Mouse (Mus musculus): ENCODE measurements at regions not wholly inside any gene's neighbourhood (a gene's known extent, or its start where the extent isn't known, plus 50 kb on each side); places are given as distances from the start of the nearest gene placed in this dataset.
A peak's percentile ranks its signal among the peaks of the same experiment; 100 is the strongest.

DNA sequence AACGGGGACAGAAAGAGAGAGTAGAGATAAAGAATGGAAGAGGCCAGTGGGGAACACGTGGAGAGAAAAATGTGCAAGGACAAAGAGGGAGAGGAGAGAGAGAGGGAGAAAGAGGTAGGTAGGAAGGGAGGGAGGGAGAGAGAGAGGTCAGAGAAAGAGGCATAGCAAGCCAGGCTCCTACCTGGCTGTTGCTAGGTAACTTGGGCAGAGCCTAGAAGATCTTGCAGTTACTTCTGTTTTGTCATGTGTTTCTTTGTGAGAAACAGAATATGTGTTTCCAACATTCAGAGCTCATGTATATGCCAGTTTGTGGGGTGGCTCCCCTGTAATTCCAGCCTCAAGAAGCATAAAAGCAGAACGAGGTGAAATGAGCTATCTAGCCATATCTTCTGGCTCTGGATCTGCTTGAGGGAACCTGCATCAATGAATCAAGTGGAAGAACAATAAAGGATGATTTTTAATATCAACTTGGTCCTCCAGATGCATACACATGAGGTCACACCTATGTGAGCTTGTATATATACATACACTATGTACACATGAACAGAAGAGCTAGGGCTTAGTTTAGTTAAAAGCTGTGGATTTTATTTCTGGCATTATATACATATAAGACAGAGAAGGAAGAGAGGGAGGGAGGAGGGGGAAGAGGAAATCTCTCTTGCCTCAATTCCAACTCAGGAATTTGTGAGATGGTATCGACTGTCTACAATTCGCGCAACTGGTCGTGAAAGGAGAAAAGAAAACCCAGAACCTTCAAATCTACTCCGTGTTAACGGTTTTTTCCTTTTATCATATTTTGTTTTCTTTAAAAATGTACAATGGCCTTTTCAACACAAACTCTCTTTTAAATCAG lies 214.9 kb upstream of the Ube3a start:
- Histone ChIP-seq H3K4me3 (ENCODE audit: low read depth, low read length) (no peak overlapping the region), H3K4me2 (ENCODE audit: low read depth, low read length, poor library complexity, severe bottlenecking) (no peak overlapping the region), H3K27me3 (ENCODE audit: insufficient read depth, low read length) (no peaks in the 10 kb centered on the region), H3K36me3 (ENCODE audit: insufficient read depth, low read length) (no peaks in the 10 kb centered on the region), H3K4me1 (ENCODE audit: insufficient read depth, low read length) (peaks cover 4% of the 10 kb centered on the region; the same call in 1 of the 2 replicates), H3K27ac (ENCODE audit: low read depth, low read length) (no peak overlapping the region), H3K9me3 (ENCODE audit: low read length) (no peaks in the 10 kb centered on the region), H3K9ac (replicated peaks; ENCODE audit: low read length, poor library complexity, severe bottlenecking) (no peak overlapping the region)
- no peak for TF ChIP-seq CTCF (IDR thresholded peaks at IDR 0.05)
- WGBS = 65% methylated on average over 9 of the region's 9 CpGs
- DNase-seq (ENCODE audit: low spot score) = no peak
- peak; percentile 66; the same call in 1 of the 2 replicates for ATAC-seq (ENCODE audit: low FRiP score)

DNA sequence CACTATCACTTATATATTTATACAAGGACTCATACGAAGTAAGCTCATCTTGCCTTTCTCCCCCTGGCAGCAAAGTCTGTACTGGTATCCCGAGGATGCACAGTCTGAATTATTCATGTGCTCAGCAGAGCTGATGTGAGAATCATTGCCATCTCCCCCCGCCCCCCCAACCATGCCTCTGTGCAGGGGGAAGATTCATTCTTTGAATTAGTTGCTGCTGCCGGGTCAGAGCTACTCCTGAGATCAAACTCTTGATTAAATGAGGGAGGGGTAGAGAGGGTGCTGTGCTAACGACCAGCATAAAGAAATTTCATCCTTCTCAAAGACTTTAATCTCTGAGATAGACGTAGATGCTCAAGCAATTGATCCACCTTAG lies 214.3 kb upstream of the Ube3a start:
- WGBS = 21% methylated on average over 6 of the region's 6 CpGs
- Histone ChIP-seq H3K9ac (replicated peaks; ENCODE audit: low read length, poor library complexity, severe bottlenecking) (no peak overlapping the region), H3K36me3 (ENCODE audit: insufficient read depth, low read length) (no peaks in the 10 kb centered on the region), H3K27ac (ENCODE audit: low read depth, low read length) (no peak overlapping the region), H3K4me3 (ENCODE audit: low read depth, low read length) (no peak overlapping the region), H3K9me3 (ENCODE audit: low read length) (no peaks in the 10 kb centered on the region), H3K4me2 (ENCODE audit: low read depth, low read length, poor library complexity, severe bottlenecking) (no peak overlapping the region), H3K27me3 (ENCODE audit: insufficient read depth, low read length) (no peaks in the 10 kb centered on the region), H3K4me1 (ENCODE audit: insufficient read depth, low read length) (peaks cover 4% of the 10 kb centered on the region; the same call in 1 of the 2 replicates)
- ATAC-seq (ENCODE audit: low FRiP score) = peak; percentile 80; the same call in 1 of the 2 replicates
- DNase-seq (ENCODE audit: low spot score) = peak; percentile 20
- no peak for TF ChIP-seq CTCF (IDR thresholded peaks at IDR 0.05)

DNA sequence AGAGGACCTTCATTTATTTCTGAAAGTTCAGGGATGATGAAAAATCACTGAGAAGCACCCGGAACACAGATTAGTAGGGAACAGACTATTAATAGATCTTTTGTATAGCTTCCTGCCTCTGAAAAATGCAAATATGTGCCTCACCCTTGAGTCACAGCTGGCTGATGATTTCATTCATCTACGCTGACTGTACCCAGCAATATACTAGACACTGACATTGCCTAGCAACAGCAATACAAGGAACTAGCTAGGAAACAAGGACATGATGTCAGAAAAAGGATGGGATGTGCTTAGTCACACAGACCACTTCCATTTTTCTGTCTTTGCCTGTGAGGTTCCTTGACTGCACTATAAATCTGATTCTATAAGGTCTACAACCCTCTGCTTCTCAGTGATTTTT lies 201.1 kb upstream of the Ube3a start:
- DNase-seq (ENCODE audit: low spot score) = peak; percentile 44
- WGBS = 30% methylated on average over 2 of the region's 2 CpGs
- no peak for TF ChIP-seq CTCF (IDR thresholded peaks at IDR 0.05)
- Histone ChIP-seq H3K36me3 (ENCODE audit: insufficient read depth, low read length) (no peaks in the 10 kb centered on the region), H3K9ac (replicated peaks; ENCODE audit: low read length, poor library complexity, severe bottlenecking) (no peak overlapping the region), H3K4me1 (ENCODE audit: insufficient read depth, low read length) (no peaks in the 10 kb centered on the region), H3K4me2 (ENCODE audit: low read depth, low read length, poor library complexity, severe bottlenecking) (no peak overlapping the region), H3K27ac (ENCODE audit: low read depth, low read length) (peak overlapping the region; percentile 4; the same call in 1 of the 2 replicates), H3K9me3 (ENCODE audit: low read length) (no peaks in the 10 kb centered on the region), H3K4me3 (ENCODE audit: low read depth, low read length) (no peak overlapping the region), H3K27me3 (ENCODE audit: insufficient read depth, low read length) (no peaks in the 10 kb centered on the region)
- ATAC-seq (ENCODE audit: low FRiP score) = peak; percentile 80
